Mouse (Mus musculus) ES-Bruce4 (cell line): ENCODE measurements at regions not wholly inside any gene's neighbourhood (a gene's known extent, or its start where the extent isn't known, plus 50 kb on each side); places are given as distances from the start of the nearest gene placed in this dataset.
"Not testable (repeated sequence)": the region's sequence is repeated elsewhere in the genome, so short reads cannot be mapped to it uniquely, and the experiment has no call there.

ENCODE experiments used
- CTCF ChIP-seq: IDR thresholded peaks from one replicate; pipeline ENCODE4 v1.8.1; 2011; ENCODE audit warnings: low read depth, low read length
- EP300 ChIP-seq: IDR thresholded peaks from 2 replicates; pipeline ENCODE4 v1.6.1; 2011; ENCODE audit warnings: low read depth, low read length; ENCODE audit not compliant: insufficient read depth
- POLR2A ChIP-seq: IDR thresholded peaks from one replicate; pipeline ENCODE4 v1.8.1; 2011; ENCODE audit warnings: low read length; ENCODE audit not compliant: insufficient read depth

GRCm38 (mm10) chr10:14986566-14986965 is 268.6 kb upstream of the Gje1 start:
- not testable (repeated sequence) for TF ChIP-seq CTCF, EP300, POLR2A
